Mouse (Mus musculus): Measurements from ENCODE around the gene Ptprn2.

The Ptprn2 gene

GRCm38 (mm10) chr12:117053851-117054769 lies 568.6 kb downstream of the Ptprn2 start:
- no peak for DNase-seq (ENCODE audit: low spot score)

GRCm38 (mm10) chr12:117054925-117055570 lies 569.5 kb downstream of the Ptprn2 start:
- DNase-seq (ENCODE audit: low spot score) = no peak

- DNase-seq (ENCODE audit: low spot score) = no peak
These were observed 572.9 kb downstream of the Ptprn2 start for GRCm38 (mm10) chr12:117058184-117058958.

GRCm38 (mm10) chr12:117058975-117059374 lies 573.5 kb downstream of the Ptprn2 start:
- no peak for DNase-seq (ENCODE audit: low spot score)

- no peak for DNase-seq (ENCODE audit: low spot score)
These were observed 592.1 kb downstream of the Ptprn2 start for GRCm38 (mm10) chr12:117077664-117078063.

GRCm38 (mm10) chr12:117078945-117079344 lies 593.4 kb downstream of the Ptprn2 start:
- no peak for DNase-seq (ENCODE audit: low spot score)

GRCm38 (mm10) chr12:117079724-117080123 lies 594.2 kb downstream of the Ptprn2 start:
- no peak for DNase-seq (ENCODE audit: low spot score)

- DNase-seq (ENCODE audit: low spot score) = no peak
These were observed 598.6 kb downstream of the Ptprn2 start for GRCm38 (mm10) chr12:117083856-117084701.

- DNase-seq (ENCODE audit: low spot score) = no peak
These were observed 599.3 kb downstream of the Ptprn2 start for GRCm38 (mm10) chr12:117084702-117085409.

GRCm38 (mm10) chr12:117085661-117086335 lies 600.3 kb downstream of the Ptprn2 start:
- DNase-seq (ENCODE audit: low spot score) = no peak

- DNase-seq (ENCODE audit: low spot score) = no peak
These were observed 607.0 kb downstream of the Ptprn2 start for GRCm38 (mm10) chr12:117092345-117093107.

GRCm38 (mm10) chr12:117095941-117096340 lies 610.4 kb downstream of the Ptprn2 start:
- DNase-seq (ENCODE audit: low spot score) = no peak

GRCm38 (mm10) chr12:117098295-117098694 lies 612.8 kb downstream of the Ptprn2 start:
- DNase-seq (ENCODE audit: low spot score) = no peak

GRCm38 (mm10) chr12:117106696-117107095 lies 621.2 kb downstream of the Ptprn2 start:
- no peak for DNase-seq (ENCODE audit: low spot score)

GRCm38 (mm10) chr12:117107143-117107616 lies 621.7 kb downstream of the Ptprn2 start:
- peak; percentile 8 for DNase-seq (ENCODE audit: low spot score)

- no peak for DNase-seq (ENCODE audit: low spot score)
These were observed 629.8 kb downstream of the Ptprn2 start for GRCm38 (mm10) chr12:117115254-117115865.

- DNase-seq (ENCODE audit: low spot score) = no peak
These were observed 641.6 kb downstream of the Ptprn2 start for GRCm38 (mm10) chr12:117127078-117127477.

GRCm38 (mm10) chr12:117127485-117127884 lies 642.0 kb downstream of the Ptprn2 start:
- no peak for DNase-seq (ENCODE audit: low spot score)

- no peak for DNase-seq (ENCODE audit: low spot score)
These were observed 646.6 kb downstream of the Ptprn2 start for GRCm38 (mm10) chr12:117132095-117132494.
